9 mouse cellular contexts compared by ENCODE assay signal in the genomic region with DNA sequence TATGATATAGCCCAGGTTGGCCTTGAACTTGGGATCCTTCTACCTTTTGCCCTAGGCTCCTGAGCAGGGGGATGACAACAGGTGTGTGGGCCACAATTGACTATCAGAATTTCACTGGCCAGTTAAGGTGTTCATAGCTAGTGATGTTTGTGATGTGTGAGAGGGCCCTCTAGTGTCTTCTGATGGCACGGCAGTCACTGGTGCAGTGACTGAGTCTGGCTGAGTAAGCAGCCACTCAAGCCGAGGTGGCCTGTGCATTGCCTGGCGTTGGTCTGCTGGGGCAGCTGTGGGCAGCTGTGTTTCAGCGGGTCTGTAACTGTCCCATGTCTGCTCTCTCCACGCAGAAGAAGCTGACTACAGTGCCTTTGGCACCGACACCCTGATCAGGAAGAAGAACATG. TPM values are rescaled to one million over a fixed set of nuclear protein-coding genes. Genes with fewer than 3 reads are reported as not detected.
A peak's percentile ranks its signal among the peaks of the same experiment; 100 is the strongest.
DNase-seq lines count a peak whose midpoint lies in the region; ATAC-seq and TF ChIP-seq lines count a peak whose summit lies in the region.
"Had no signal": no experiment of that assay in that cellular context is flagged by ENCODE, and none has a peak within 500 bp of the region (broad histone marks: within the 10 kb centered on the region; RNA-seq: fewer than 3 reads in every experiment).

No protein-coding gene starts in this region.

- no peak overlapping the region for H3K27ac ChIP-seq in forebrain, embryonic 11.5 days (ENCODE audit: low read depth, low read length)
- H3K27ac ChIP-seq in forebrain, embryonic 12.5 days, result no peak overlapping the region
- no peak overlapping the region for H3K27ac ChIP-seq in bone marrow macrophage, adult 2 months (ENCODE audit: insufficient read depth, low read depth, low read length)
- H3K27ac ChIP-seq in liver, embryonic 14.5 days, result no peak overlapping the region
- H3K27ac ChIP-seq: stomach, embryonic 15.5 days had no signal

- no peaks in the 10 kb centered on the region for H3K27me3 ChIP-seq in forebrain, embryonic 11.5 days (ENCODE audit: control insufficient read depth, insufficient read depth, low read length)
- no peaks in the 10 kb centered on the region for H3K27me3 ChIP-seq in forebrain, embryonic 12.5 days
- no peaks in the 10 kb centered on the region for H3K27me3 ChIP-seq in liver, embryonic 14.5 days (ENCODE audit: control insufficient read depth, insufficient read depth, low read length)
- H3K27me3 ChIP-seq: stomach, embryonic 15.5 days had no signal

- TF ChIP-seq EP300 in liver, embryonic 14.5 days (IDR thresholded peaks at IDR 0.05; ENCODE audit: low read depth), result no peak

- peak; percentile 71 for DNase-seq in forebrain, embryonic 11.5 days (ENCODE audit: low spot score)
- DNase-seq in A20 (ENCODE audit: low read depth, low spot score), result peak; percentile 62
- peak; percentile 49 for DNase-seq in gastrocnemius, postnatal 10 days
- DNase-seq in kidney, adult 9 months, result peak; percentile 90
- no peak for DNase-seq in liver, embryonic 14.5 days (ENCODE audit: low read depth in 3 of 3, low spot score in 3 of 3)
- DNase-seq in right cerebral cortex, postnatal 14 days, result peak; percentile 48

- H3K36me3 ChIP-seq in forebrain, embryonic 11.5 days (ENCODE audit: control insufficient read depth, insufficient read depth, low read length), result no peaks in the 10 kb centered on the region; the same call in 1 of the 2 replicates
- H3K36me3 ChIP-seq in forebrain, embryonic 12.5 days (replicated peaks), result peaks cover 28% of the 10 kb centered on the region
- no peaks in the 10 kb centered on the region for H3K36me3 ChIP-seq in liver, embryonic 14.5 days (replicated peaks; ENCODE audit: control insufficient read depth, insufficient read depth, low read depth)
- H3K36me3 ChIP-seq: stomach, embryonic 15.5 days had no signal

- TF ChIP-seq CTCF in bone marrow macrophage, adult 2 months (IDR thresholded peaks at IDR 0.05; ENCODE audit: low read depth, low read length), result peak; percentile 66; the same call in 1 of the 2 replicates
- TF ChIP-seq CTCF in liver, embryonic 14.5 days (IDR thresholded peaks at IDR 0.05; ENCODE audit: low read depth), result peak; percentile 82

- no peak overlapping the region for H3K9ac ChIP-seq in forebrain, embryonic 11.5 days (ENCODE audit: low read length)
- no peak overlapping the region for H3K9ac ChIP-seq in forebrain, embryonic 12.5 days
- no peak overlapping the region for H3K9ac ChIP-seq in liver, embryonic 14.5 days (replicated peaks)
- H3K9ac ChIP-seq: stomach, embryonic 15.5 days had no signal

- no peaks in the 10 kb centered on the region for H3K9me3 ChIP-seq in forebrain, embryonic 11.5 days (ENCODE audit: control insufficient read depth, low read length)
- no peaks in the 10 kb centered on the region for H3K9me3 ChIP-seq in forebrain, embryonic 12.5 days
- H3K9me3 ChIP-seq in liver, embryonic 14.5 days (ENCODE audit: control insufficient read depth, low read length), result no peaks in the 10 kb centered on the region
- H3K9me3 ChIP-seq: stomach, embryonic 15.5 days had no signal

- 45% methylated on average over 6 of the region's 6 CpGs for WGBS in forebrain, embryonic 11.5 days
- WGBS in forebrain, embryonic 12.5 days, result 41% methylated on average over 6 of the region's 6 CpGs
- 31% methylated on average over 6 of the region's 6 CpGs for WGBS in liver, embryonic 14.5 days (ENCODE audit: insufficient replicate concordance)

- 0 out of 2 replicates have a peak, but pooled peaks cover 2% of the 10 kb centered on the region for H3K4me1 ChIP-seq in forebrain, embryonic 11.5 days (replicated peaks; ENCODE audit: control insufficient read depth, insufficient read depth, low read length)
- peaks cover 26% of the 10 kb centered on the region for H3K4me1 ChIP-seq in forebrain, embryonic 12.5 days
- no peaks in the 10 kb centered on the region for H3K4me1 ChIP-seq in bone marrow macrophage, adult 2 months (ENCODE audit: control insufficient read depth, insufficient read depth, low read length)
- no peaks in the 10 kb centered on the region for H3K4me1 ChIP-seq in liver, embryonic 14.5 days (replicated peaks; ENCODE audit: control insufficient read depth in 2 of 2, insufficient read depth in 2 of 2, low read length in 1 of 2)

- no peak overlapping the region for H3K4me3 ChIP-seq in forebrain, embryonic 11.5 days (ENCODE audit: low read depth, low read length)
- H3K4me3 ChIP-seq in forebrain, embryonic 12.5 days (replicated peaks), result no peak overlapping the region
- no peak overlapping the region for H3K4me3 ChIP-seq in bone marrow macrophage, adult 2 months (ENCODE audit: insufficient read depth, low read length)
- no peak overlapping the region for H3K4me3 ChIP-seq in liver, embryonic 14.5 days (ENCODE audit: insufficient read depth in 1 of 2, low read depth in 2 of 2, low read length in 2 of 2)
- H3K4me3 ChIP-seq: stomach, embryonic 15.5 days had no signal

- no peak for ATAC-seq in forebrain, embryonic 11.5 days (replicated peaks; ENCODE audit: low FRiP score)
- ATAC-seq in forebrain, embryonic 12.5 days (ENCODE audit: low FRiP score), result no peak
- ATAC-seq in liver, embryonic 14.5 days (ENCODE audit: insufficient read depth), result no peak

- no peak for TF ChIP-seq POLR2A in bone marrow macrophage, adult 2 months (IDR thresholded peaks at IDR 0.05; ENCODE audit: borderline replicate concordance, low read depth, low read length)

- H3K4me2 ChIP-seq in forebrain, embryonic 11.5 days (ENCODE audit: low read depth, low read length, severe bottlenecking), result no peak overlapping the region
- no peak overlapping the region for H3K4me2 ChIP-seq in forebrain, embryonic 12.5 days
- no peak overlapping the region for H3K4me2 ChIP-seq in liver, embryonic 14.5 days (ENCODE audit: low read depth)
- H3K4me2 ChIP-seq: stomach, embryonic 15.5 days had no signal

RNA-seq across cellular contexts. Expression of a gene that starts 17.2 kb away (rescaled TPM):
- 12.4 and 13.7 TPM in 2 replicates for polyA plus RNA-seq in forebrain, embryonic 11.5 days (2014; fragmentation: Nextera tagmentation; extraction: Ambion mirVana)
- polyA plus RNA-seq in forebrain, embryonic 12.5 days (2016; fragmentation: Nextera tagmentation; extraction: Ambion mirVana), result 11.4 and 13.5 TPM in 2 replicates
- not detected in 2 replicates for polyA plus RNA-seq in bone marrow macrophage, adult 2 months (2012; ENCODE audit: insufficient read depth, insufficient read length, missing spikeins)
- total RNA-seq in gastrocnemius, postnatal 10 days (2021), result under 1 TPM; 0.85 to 0.93 TPM
- polyA plus RNA-seq in liver, embryonic 14.5 days (2012; rRNA removed), result 1.9 and 2.2 TPM in 2 replicates
- polyA plus RNA-seq in liver, embryonic 14.5 days (2014; fragmentation: Nextera tagmentation; extraction: Ambion mirVana), result 1.8 and 2.3 TPM in 2 replicates

Comparison
In these comparisons a context has a peak if more than half of its experiments do, and no peak if none do; other contexts are left out.
1. DNase-seq: peak in forebrain, embryonic 11.5 days (single experiment), A20 (single experiment), gastrocnemius, postnatal 10 days (single experiment), kidney, adult 9 months (single experiment) and right cerebral cortex, postnatal 14 days (single experiment); none in liver, embryonic 14.5 days (0 of 3).